Mouse (Mus musculus): Measurements from ENCODE around the gene Micall2. TPM values are rescaled to one million over a fixed set of nuclear protein-coding genes. Genes with fewer than 3 reads are reported as not detected.
A peak's percentile ranks its signal among the peaks of the same experiment; 100 is the strongest.
"Not testable (repeated sequence)": the region's sequence is repeated elsewhere in the genome, so short reads cannot be mapped to it uniquely, and the experiment has no call there.

Gene Micall2
- total RNA-seq, 2 experiments from 2014 or later, result 2.2 to 3.7 TPM

DNA sequence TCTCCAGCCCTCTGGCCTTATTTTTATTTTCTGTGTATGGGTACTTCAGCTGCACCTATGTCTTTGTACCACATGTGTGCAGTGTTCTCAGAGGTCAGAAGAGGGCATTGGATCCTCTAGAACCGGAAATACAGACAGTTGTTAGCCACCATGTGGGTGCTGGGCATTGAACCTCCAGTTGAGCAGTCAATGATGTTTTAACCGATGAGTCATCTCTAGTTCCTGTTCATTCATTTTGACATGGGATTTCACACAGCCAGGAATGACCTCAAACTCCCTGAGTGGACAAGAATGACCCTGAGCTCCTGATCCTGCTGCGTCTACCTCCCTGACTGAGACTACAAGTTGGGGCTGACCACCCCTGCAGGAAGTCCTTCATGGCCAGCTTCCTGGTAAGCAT lies 9.9 kb downstream of the Micall2 start:
- H3K4me3 ChIP-seq, result no peak overlapping the region
- H3K27ac ChIP-seq, result no peak overlapping the region
- intact Hi-C loops (cut with DNase I), result no loop called here
- no peak for TF ChIP-seq CTCF (IDR thresholded peaks at IDR 0.05)
- no peak for DNase-seq (ENCODE audit: extremely low spot score in 1 of 2, low spot score in 2 of 2)

DNA sequence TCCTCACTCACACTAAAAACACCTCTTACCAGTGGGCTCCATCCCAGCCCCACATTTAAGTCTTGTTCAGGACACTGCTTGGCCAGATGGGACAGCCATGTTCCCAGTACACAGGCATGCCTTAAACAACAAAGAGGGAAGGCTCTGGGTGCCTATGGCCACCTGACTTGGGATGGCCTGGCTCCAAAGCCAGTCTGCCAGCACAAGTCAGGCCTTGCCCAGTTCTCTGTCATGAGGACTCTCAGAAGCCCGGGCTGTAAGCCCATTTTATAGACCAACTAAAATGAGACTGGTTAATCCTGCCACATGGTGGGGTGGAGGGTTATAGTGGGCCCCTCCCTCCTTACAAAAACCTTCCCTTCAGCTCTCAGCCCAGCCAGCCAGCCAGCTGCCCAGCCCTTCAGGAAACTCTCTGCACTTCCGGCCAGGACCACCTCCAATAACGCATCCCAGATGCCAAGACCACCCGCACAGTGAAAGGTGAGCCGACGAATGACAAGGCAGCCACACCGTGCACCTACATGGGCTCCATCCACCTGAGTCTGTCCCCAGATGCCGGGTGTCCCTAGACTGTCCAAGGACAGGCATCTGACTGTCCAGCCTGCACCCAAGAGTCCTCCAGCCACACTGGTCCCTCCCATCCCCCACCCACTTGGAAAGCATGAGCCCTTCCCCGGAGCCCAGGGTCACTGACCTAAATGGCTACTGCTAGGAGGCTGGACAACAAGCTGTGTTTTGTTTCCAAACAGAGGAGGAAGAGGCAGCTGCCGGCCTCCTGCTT lies 11.6 kb downstream of the Micall2 start:
- intact Hi-C loops (cut with DNase I), result no loop called here
- TF ChIP-seq CTCF (IDR thresholded peaks at IDR 0.05), result no peak

GRCm38 (mm10) chr5:139723113-139723512 lies 13.0 kb downstream of the Micall2 start:
- intact Hi-C loops (cut with DNase I), result no loop called here
- Histone ChIP-seq H3K4me3 (no peak overlapping the region), H3K27ac (no peak overlapping the region)
- TF ChIP-seq CTCF (IDR thresholded peaks at IDR 0.05), result no peak
- no peak for DNase-seq (ENCODE audit: extremely low spot score in 1 of 2, low spot score in 2 of 2)

More for the DNA sequence above, 11.6 kb downstream of the Micall2 start:
- DNase-seq (ENCODE audit: extremely low spot score in 1 of 2, low spot score in 2 of 2), result no peak
- Histone ChIP-seq H3K27ac (no peak overlapping the region), H3K4me3 (no peak overlapping the region)

- intact Hi-C loops (cut with DNase I), result no loop called here
- Histone ChIP-seq H3K27ac (no peak overlapping the region), H3K4me3 (no peak overlapping the region)
- no peak for DNase-seq (ENCODE audit: extremely low spot score in 1 of 2, low spot score in 2 of 2)
- no peak for TF ChIP-seq CTCF (IDR thresholded peaks at IDR 0.05)
Measured at GRCm38 (mm10) chr5:139722709-139723108, 13.4 kb downstream of the Micall2 start.

- no peak overlapping the region for H3K27ac ChIP-seq
- no peak for TF ChIP-seq CTCF (IDR thresholded peaks at IDR 0.05)
- intact Hi-C loops (cut with DNase I), result no loop called here
- H3K4me3 ChIP-seq, result no peak overlapping the region
- no peak for DNase-seq (ENCODE audit: extremely low spot score in 1 of 2, low spot score in 2 of 2)
Measured at GRCm38 (mm10) chr5:139718949-139719348, 17.2 kb downstream of the Micall2 start.

DNA sequence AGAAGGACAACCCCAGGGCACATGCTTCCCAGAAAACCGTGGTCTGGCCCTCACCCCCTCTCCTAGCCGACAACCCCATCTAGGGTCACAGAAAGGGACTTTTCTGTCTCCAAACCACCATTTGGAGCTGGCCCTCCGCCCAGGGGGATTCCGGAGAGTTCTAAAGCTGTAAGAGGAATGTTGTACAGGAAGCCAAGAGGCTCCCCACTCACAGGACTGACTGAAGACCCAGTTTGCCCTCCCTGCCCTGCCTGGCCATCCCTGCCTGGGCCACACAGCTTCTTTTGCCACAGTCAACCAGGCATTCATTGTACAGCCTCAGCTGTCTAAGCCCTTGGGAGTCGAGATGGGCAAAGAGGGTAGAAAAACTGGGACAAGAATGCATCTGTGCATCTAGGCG lies 17.6 kb downstream of the Micall2 start:
- intact Hi-C loops (cut with DNase I), result no loop called here
- DNase-seq (ENCODE audit: extremely low spot score in 1 of 2, low spot score in 2 of 2), result no peak
- H3K4me3 ChIP-seq, result no peak overlapping the region
- H3K27ac ChIP-seq, result no peak overlapping the region
- no peak for TF ChIP-seq CTCF (IDR thresholded peaks at IDR 0.05)

DNA sequence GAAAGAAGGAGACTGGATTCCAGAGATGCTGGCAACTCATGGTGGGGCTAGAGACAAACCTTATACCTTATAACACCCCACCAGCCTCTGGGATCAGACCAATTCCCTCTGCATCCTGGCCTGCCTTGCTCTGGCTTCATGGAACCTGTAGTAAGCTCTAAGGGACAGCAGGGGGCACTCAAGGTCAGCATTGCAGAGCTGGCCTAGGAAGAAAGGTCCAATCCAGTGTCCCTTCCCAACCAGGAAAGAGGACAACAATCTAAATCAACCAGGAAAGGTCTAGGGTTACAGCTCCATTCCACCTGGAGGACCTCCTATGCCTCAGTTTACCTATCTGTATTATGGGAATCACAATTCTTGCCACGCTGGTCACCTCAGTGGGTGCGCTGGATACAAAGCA lies 18.4 kb downstream of the Micall2 start:
- intact Hi-C loops (cut with DNase I), result loop anchor here (2.0 kb wide), 1 partner anchor 33 kb away; no protein-coding TSS in a partner anchor
- peak; percentile 96 for TF ChIP-seq CTCF (IDR thresholded peaks at IDR 0.05)
- no peak overlapping the region for H3K27ac ChIP-seq
- no peak overlapping the region for H3K4me3 ChIP-seq
- DNase-seq (ENCODE audit: extremely low spot score in 1 of 2, low spot score in 2 of 2), result peak; percentile 46

DNA sequence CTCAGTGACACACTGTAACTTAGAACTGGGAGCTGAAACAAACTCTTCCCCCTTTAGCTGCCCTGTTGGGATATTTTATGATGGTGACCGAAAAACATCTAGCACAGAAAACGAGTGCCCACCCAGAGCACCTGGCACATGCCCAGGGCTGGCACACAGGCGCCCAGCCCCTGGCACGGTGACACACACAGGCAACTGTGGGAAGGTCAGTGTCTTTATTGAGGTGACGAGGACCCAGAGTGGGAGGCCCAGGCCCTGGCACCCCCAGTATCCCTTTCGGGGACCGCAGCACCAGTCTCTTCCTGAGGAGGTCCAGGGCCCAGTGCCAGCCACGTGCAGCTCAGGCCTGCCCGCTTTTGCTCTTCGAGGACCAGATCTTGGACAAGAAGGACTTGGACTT lies 29.6 kb downstream of the Micall2 start:
- intact Hi-C loops (cut with DNase I), result no loop called here
- no peak for TF ChIP-seq CTCF (IDR thresholded peaks at IDR 0.05)
- Histone ChIP-seq H3K4me3 (no peak overlapping the region), H3K27ac (no peak overlapping the region)
- DNase-seq (ENCODE audit: extremely low spot score in 1 of 2, low spot score in 2 of 2), result no peak

DNA sequence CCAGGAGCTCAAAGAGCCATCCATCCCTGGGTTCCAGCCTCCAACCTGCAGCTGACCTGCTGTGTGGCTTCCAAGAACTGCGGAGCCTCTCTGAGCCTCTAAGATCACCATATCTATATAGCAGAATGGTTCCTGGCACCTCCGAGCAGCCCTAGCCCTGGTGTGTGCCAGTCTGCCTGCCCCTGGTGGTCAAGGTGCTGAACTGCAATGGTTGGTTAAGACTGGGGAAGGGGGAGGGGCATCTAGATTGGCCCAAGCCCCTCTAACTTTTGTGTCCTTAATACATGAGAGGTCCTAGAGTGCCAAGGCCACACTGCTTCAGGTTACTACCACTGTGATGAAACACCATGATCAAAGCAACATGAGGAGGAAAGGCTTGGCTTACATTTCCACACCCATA lies 33.2 kb downstream of the Micall2 start:
- H3K4me3 ChIP-seq, result no peak overlapping the region

GRCm38 (mm10) chr5:139702236-139702635 lies 33.9 kb downstream of the Micall2 start:
- no peak for DNase-seq (ENCODE audit: extremely low spot score in 1 of 2, low spot score in 2 of 2)
- intact Hi-C loops (cut with DNase I), result no loop called here
- no peak for TF ChIP-seq CTCF (IDR thresholded peaks at IDR 0.05)
- Histone ChIP-seq H3K27ac (no peak overlapping the region), H3K4me3 (no peak overlapping the region)

More for the DNA sequence above, 33.2 kb downstream of the Micall2 start:
- TF ChIP-seq CTCF (IDR thresholded peaks at IDR 0.05), result peak; percentile 52
- H3K27ac ChIP-seq, result no peak overlapping the region
- intact Hi-C loops (cut with DNase I), result no loop called here
- DNase-seq (ENCODE audit: extremely low spot score in 1 of 2, low spot score in 2 of 2), result no peak

GRCm38 (mm10) chr5:139696954-139697353 lies 39.2 kb downstream of the Micall2 start:
- no peak overlapping the region for H3K27ac ChIP-seq
- intact Hi-C loops (cut with DNase I), result no loop called here
- DNase-seq (ENCODE audit: extremely low spot score in 1 of 2, low spot score in 2 of 2), result no peak
- no peak overlapping the region for H3K4me3 ChIP-seq
- TF ChIP-seq CTCF (IDR thresholded peaks at IDR 0.05), result no peak; the same call in 1 of the 2 replicates

GRCm38 (mm10) chr5:139695876-139696275 lies 40.3 kb downstream of the Micall2 start:
- H3K4me3 ChIP-seq; H3K27ac ChIP-seq; intact Hi-C loops (cut with DNase I); DNase-seq (ENCODE audit: extremely low spot score in 1 of 2, low spot score in 2 of 2): not testable (repeated sequence)

DNA sequence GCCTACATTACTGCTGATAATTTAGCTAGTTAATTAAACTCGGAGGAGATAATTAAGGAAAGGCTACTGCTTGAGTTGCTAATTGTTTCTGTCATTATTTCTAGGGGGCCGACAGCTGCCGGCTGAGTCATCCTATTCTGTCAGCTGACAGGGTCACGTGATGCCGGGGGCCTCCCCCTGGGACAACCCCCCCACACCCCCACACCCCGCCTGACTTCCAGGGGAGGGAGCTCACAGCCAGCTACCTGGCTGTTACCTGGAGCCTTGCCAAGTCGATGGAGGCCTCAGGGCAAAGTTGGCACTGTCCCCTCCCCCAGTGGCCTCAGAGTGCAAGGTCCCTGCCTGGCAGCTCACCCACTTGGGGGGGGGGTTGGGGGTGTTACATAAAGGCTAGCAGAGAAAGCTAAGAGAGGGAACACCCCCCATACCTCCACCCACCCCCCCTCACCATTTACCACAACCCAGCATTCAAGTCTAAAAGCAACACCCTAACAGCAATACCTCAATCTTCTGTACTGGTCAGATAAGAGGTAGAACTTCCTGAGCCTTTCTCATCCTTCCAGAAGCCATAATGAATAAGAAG lies 41.1 kb downstream of the Micall2 start:
- TF ChIP-seq CTCF (IDR thresholded peaks at IDR 0.05), result no peak
- intact Hi-C loops (cut with DNase I), result no loop called here
- Histone ChIP-seq H3K4me3 (no peak overlapping the region), H3K27ac (no peak overlapping the region)
- no peak for DNase-seq (ENCODE audit: extremely low spot score in 1 of 2, low spot score in 2 of 2)

All from left cerebral cortex, adult 2 months (tissue).